Mouse (Mus musculus) lung, postnatal 25 days (tissue): ENCODE measurements at regions not wholly inside any gene's neighbourhood (a gene's known extent, or its start where the extent isn't known, plus 50 kb on each side); places are given as distances from the start of the nearest gene placed in this dataset.
"Not testable (repeated sequence)": the region's sequence is repeated elsewhere in the genome, so short reads cannot be mapped to it uniquely, and the experiment has no call there.

Source experiments
- DNase-seq: peaks from one replicate; pipeline ENCODE4 v3.0.0; 2022; ENCODE audit warnings: low spot score

DNA sequence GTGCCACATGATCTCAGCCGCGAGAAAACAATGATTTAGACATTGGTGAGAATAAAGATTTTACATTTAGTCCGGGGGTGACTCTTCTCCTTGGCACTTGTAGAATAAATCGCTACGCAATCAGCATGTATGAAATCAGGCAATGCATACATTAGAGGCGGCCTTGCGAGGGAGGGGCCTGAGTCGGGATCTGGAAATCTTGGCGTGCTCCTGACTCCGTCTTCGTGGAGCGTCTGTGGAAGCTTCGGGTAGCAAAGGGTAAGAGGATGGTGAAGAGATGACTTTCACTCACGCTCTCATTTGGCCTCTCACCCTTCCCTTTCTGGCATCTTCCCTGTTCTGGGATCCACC, 167.1 kb downstream of the Nkx6-1 start:
- no peak for DNase-seq

DNA sequence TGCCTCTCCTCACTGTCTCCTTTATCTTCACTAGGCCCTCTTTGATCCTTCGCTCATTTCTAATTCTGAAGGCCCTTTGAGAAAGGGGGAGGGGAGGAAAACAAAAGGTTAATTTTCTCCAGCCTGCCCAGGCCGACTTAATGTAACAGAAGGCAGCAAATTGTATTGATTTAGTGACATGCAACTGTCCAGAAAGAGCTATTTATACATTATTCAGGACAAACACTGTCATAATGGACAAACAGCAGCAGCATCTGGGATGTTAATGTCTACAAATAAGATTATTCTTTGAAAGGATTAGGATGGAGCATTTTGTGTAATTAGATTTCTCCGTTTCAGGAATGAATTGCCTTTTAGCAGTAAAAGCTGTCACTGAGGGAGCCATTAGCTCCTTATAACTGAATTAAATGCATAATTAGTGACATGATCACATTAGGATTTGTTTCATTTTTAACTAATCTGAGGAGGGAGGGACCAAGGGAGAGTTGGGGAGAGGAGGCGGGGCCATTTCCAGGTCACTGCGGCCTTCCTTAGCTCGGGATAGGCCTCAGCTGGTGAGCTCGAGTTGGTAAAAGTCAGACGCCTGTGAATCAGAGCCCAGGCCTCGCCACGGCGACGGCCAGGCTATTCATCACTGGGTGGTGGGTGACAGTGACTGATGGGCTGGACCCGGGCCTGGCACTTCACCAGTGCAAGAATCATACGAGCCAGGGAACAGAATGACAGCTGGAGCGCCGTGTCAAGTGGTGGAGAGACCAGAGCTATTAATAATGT, 167.7 kb downstream of the Nkx6-1 start:
- DNase-seq, result no peak

DNA sequence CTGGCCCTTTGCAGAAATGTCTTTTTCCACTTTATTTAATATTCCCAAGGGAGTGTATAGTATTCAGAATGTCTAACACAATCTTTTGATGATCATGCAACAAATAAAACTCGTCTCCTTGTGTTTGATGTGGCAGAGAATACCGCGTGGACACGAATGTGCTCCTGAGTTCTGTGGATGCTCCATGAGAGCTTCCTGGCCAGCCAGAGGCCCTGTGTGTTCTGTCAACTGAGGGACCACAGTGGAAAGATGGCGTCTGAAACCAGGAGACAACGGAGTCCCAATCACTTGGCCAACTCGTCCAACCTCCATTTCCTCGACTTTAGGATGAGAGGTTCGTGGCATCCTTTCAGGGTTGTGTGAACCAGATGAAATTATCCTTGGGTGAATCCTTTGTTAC, 168.6 kb downstream of the Nkx6-1 start:
- DNase-seq, result no peak

DNA sequence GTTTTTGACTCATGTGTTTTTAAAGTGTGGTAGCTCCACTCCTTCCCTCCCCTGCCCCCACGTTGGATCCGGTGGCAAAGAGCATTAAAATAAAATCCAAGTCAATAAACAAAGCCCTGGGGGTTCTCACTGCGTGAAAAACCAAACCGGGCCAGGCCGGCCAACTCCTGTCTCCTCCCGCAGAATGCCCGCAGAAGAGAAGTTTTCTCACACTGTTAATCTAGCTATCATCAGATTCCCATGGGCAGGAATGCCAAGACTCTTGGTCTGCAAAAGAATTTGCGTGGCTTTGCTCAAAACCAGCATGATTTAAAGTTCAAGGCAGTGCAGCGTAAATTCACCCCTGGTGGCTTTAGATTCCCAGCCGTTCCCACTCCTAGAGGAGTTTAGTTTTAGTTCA, 219.0 kb downstream of the Nkx6-1 start:
- no peak for DNase-seq

DNA sequence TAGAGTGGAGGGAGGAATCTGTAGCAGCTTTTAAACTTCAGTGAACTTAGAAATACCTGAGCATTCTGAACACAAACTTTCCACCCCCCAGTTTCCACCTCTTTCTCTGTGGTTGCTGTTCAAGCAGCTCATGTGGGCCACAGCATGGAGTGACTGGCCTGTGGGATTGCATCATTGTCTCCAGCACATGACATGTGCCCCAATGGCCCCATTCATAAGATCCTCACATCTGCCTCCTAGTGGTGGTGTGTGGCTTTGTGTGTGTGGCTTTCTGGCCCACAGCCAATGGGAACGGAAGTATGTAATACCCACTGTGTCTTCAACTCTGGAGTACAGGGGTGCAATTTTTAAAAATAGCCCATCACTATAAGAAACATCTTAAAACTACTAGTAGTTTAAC, 223.0 kb downstream of the Nkx6-1 start:
- no peak for DNase-seq

DNA sequence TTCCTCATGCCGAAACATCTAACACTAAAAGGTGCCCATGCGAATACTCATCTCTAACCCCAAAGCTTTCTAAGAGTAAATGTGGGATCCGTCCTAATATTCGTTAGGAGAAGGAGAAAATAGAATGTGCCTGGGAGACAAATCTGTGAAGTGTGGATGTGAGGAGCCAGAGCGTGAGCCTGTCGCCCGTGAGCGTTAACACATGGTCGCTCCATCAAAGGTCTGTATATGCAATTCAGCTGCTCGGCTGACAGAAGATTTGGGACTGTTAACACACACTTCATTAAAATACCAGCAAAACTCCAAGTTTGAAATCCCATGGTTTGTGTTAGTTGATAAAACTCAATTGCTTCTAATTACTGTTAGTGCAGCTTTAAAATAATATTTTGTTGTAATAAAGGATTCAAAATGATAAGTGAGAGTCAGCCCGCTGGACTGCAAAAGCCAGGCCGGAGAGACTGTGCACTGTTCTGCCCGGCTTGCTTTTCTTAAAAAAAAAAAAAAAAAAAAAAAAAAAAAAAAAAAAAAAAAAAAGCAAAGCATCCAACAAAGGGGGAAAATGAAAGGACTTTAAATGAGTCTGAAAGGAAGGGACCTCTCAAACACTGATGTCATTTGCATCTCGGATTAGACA, 227.0 kb downstream of the Nkx6-1 start:
- DNase-seq, result peak; percentile 19

DNA sequence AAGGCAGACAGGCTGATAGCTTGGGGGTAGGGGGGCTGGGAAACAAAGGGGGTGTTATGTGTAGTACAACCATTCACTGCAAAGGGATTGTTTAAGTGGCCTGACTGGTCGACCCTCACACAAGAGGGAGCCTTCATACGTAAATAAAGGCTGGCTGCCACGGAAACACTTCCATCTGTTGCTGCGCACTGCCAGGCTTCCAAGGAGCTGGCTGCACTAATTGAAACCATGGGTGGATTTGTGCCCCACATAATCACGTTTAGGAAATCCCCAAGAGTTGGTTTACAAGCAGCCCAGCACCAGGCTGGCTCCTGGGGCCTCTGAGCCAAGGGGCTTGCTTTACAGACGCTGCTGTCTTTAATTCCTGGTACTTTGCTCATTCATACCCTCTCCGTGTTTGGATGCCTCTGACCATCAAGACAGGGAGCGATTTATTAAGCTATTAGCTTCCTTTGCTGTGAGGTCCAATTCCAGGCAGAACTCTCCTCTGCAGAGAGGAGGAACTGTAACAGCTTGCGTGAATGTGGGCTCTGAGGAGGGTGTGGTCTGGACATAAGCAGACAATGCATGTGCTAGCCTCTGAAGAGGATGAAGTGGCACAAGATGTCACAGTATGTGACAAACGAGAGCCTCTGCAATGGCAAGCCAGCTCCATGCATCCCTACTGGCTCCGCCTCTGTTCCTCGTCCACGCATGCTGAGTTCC, 238.6 kb downstream of the Nkx6-1 start:
- DNase-seq, result no peak

DNA sequence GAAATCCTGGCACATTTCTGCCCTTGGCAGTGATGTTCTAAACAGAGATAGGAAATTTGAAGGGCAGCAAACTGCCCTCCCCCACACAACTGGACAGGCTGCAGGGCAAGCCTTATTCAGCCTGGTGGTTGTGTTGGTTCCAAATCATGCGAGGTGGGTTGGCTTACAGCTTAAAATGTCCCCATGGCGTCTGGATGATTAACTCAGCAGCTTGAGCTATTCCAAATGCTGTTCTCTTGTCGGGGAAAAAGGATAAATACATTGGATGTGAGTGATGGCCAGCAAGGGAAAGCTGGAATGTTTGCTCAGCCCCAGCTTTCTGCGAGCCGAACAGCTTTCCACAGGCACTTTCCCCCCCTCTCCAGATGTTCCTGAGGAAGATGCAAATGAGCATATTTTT, 280.5 kb downstream of the Nkx6-1 start:
- DNase-seq, result no peak

DNA sequence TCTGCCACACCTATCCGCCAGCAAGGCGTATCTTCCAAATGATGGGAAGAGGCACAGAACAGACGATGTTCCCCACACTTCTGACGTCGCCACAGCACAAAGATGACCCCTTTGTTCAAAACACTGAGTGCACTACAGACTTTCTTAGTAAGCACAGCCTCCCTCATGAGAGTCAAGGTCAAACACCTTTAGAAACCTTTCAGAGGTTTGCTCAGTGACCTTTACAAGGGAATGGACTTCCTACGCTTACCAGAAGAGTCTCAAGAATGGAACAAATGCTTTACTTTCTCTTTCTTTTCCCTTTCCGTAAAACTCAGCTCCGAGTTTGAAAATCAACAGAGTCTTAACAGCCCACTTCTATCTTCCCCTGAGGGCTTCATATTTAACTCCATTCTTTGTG, 283.4 kb downstream of the Nkx6-1 start:
- no peak for DNase-seq

DNA sequence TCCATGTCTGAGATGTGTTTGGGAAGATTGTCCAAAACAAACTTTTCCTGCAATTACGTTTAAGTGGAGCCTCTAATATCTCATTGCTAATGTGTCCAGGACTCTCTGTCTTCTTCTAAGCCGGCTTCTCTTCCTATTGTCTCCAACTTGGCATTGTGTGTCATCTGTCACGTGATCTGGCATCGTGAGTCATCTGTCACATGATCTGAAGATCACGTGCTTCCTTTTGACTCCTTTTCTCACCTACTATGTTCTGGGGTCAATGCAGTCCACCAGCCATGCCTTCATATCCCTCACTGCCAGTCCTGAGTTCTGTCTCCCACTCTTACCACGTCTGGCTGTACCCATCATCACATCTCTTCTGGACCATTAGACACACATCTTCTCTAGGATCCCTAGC, 288.1 kb downstream of the Nkx6-1 start:
- no peak for DNase-seq

DNA sequence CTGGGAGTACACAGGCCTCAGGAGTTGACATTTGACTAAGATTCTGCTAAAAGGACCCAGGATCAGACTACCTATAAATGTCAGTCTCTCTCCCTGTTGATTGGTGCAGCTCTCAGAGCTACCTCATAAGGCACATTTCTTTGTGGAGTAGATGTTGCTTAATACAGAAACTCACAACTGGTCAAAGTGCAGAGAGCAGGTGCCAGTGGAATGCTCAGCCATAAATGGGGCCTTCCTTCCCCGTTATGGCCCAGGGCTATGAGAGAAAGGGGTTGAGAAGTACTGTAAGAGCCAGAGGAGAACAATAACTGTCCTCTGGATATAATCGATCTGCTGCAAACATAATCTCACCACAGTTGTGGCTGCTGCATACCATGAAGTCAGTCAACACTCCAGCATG, 290.7 kb downstream of the Nkx6-1 start:
- DNase-seq, result no peak

DNA sequence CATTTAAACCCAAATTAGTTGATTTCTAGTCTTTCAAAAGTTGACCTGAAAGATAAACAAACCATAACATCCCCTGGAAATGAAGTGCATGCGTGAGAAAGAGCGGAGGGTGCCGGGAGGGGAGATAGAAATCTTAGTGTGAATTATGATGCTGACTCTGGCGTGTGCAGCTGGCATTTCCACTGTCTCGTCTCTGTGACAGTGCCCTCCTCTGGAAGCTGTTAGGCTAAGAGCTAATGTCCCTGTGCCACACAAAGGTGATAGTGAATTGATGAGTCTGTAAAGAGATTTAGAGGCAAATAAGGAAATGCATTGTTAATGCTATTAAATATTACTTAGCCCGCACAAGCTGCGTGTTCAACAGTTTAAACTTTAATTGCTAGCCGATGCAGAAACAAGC, 292.6 kb downstream of the Nkx6-1 start:
- no peak for DNase-seq

DNA sequence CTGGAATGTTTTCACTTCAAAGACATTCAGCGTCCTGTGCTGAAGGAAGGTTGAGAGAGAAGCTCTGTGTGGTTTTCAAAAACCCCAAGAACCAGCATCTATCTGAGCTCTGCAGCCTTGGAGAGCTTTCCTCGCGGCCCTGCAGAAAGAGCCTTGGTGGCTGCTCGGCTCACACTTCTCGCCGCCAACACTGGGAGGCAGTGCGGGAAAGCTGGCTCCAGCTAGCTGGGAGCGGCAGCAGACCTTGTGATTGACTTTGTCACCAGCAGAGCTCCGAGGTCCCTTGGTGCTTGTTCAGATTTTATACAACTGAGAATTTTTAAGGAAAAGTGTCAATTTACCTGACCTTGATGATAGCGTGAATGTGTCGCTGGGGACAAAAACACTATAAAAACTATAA, 299.4 kb downstream of the Nkx6-1 start:
- peak; percentile 10 for DNase-seq

DNA sequence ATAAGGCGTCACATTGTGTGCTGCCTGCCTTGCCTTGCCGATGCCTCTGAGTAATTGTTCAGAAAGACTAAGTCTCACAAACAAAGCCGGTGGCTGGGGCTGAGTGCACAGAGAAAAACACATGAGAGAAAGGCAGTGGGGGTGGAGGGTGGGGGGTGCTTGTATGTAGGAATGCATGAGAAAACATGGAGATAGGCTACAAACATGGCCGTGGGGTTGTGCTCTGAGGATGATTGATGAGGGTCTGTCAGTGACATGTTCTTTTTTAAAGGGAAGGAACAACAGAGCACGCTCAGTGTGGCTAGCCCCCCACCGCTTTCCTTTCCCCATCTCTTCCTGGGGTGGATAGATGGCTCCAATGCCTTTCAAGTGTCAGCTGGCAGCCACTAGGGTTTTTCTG, 304.8 kb downstream of the Nkx6-1 start:
- DNase-seq, result no peak

DNA sequence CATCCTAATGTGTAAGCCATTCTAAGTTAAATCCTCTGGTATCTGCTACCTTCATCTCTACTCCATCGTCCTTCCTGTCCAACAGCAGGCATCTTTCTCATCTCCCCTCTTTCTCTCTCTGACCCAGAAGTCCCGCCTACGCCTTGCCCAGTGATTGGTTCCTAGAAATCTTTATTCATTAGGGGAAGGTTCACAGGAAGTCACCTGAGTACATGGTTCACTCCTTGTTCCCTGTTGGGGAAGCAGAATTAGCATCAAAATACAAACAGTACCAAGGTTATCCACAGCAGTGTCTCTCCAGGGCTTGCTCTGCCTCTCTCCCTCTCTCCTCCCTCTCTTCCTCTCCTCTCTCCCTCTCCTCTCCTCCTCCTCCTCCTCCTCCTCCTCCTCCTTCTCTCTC, 319.4 kb downstream of the Nkx6-1 start:
- no peak for DNase-seq

DNA sequence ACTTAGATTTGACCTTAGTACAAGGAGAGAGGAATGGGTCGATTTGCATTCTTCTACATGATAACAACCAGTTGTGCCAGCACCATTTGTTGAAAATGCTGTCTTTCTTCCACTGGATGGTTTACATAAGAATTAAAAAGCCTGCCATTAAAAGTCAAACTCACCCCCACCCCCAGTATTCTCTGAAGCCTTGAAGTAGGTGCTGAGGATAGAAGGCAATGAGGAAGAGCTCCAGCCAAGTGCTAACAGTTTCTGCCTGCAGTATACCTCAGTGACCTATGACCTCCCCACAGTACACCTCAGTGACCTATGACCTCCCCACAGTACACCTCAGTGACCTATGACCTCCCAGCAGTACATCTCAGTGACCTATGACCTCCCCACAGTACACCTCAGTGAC, 328.4 kb downstream of the Nkx6-1 start:
- DNase-seq, result not testable (repeated sequence)

DNA sequence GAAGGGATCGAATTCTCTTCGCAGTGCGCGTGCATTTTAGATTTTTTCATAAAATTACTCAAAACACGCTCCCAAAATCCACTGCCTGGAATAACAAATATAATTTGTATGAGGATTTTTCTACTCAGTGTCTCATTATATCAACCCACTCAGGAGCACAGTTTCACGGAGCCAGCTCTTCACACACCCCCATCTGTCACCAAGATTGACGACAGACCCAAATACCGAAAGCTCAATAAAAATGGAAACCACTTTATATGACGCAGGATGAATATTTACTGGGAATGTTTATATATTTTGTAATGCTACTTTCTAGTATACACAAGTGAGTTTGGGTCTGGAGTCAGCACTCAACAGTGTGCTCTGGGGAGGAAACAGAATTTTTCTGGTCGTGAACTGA, 333.0 kb downstream of the Nkx6-1 start:
- no peak for DNase-seq

DNA sequence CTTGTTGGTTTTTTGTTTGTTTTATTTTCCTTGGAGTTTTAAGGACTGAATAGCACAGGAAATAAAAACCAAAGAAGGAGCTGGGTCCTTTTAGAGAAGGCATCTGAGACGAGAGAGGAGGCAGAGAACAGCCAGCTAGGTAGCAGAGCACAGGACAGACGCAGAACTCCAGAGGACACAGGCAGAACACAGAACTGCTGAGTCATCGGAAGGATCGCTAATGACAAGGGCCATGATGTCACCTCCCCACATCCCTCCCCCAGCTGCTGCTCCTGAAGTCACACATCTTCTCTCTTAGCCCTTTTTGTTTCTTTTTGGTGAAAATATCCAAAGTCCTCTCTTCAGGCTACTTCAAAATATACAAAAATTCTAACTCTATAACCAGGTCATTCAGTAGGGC, 338.7 kb downstream of the Nkx6-1 start:
- no peak for DNase-seq

DNA sequence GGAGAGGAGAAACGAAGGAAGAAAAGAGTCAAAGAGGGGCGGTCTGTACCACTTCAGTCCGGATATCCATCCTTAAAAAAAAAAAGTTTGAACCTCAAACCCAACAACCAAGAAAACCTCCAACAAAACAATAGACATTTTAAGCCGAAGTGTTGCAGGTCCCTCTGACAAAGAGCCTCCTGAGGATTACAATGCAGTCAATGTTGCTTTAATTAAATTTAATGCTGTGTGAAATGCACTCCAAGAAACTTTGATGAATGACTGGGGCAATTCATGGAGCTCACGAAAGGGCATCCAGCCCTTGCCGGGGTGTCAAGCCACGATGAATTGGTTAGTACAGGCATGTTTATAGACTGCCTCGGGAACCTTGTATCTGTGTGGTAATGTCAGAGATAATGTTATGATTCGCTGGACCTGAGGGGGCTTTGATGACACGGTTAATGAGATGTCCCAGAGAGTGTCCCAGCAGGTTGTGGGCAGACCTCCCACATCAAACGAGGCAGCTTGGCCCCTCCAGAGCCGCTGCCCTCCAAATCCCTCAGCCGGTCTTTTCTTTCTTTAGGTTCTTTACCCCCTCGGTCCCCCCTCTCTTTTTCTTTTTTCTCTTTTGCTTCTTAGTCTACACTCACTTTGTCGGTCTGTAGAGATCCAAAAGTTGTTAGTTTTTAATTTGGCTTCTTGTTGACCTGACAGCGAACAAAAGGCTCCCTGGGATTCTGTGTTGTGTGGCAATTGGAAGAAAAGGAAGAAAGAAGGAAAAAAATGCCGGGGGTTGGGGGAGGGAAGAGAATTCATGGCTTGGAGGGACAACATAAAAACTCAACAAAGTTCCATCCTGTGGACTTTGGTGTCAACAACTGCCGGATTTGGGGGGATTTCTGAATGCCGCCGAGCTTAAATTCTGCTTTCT, 341.5 kb downstream of the Nkx6-1 start:
- no peak for DNase-seq

DNA sequence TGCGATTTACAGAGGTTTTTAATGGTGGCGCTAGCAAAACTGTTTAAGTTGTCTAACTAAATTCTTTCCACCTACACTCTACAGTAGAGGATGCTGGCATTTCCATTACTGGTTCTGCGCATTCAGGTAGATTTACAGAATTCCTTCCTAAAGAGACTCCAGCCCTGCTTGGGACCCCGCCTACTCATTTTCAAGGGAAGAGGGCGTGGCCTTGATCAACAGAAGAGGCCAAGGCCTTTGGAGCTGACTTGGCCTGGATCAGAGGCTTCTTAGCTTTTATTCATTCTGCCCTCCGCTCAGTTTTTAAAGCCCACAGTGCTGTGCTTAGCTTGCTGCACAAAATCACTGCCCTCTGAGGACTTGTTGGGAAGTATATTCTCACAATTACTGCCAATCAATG, 364.8 kb downstream of the Nkx6-1 start:
- DNase-seq, result no peak

DNA sequence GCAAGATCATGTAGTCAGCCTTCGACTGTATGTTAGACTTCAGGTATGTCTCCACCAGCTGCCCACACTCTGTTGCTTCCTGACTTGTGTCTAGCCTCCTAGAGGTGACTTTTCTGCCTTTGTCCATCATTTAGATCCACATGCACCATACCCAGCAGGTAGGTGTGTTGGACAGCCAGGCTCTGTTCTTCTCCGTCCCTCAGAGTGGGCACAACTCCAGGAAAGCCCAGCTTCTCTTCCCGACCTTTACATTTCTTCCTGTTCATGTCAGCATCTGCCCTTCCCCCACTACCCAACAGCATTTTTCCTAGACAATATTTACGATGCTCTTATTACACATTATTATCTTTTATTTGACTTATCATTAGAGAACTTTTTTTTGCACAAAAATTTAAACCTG, 366.4 kb downstream of the Nkx6-1 start:
- no peak for DNase-seq

DNA sequence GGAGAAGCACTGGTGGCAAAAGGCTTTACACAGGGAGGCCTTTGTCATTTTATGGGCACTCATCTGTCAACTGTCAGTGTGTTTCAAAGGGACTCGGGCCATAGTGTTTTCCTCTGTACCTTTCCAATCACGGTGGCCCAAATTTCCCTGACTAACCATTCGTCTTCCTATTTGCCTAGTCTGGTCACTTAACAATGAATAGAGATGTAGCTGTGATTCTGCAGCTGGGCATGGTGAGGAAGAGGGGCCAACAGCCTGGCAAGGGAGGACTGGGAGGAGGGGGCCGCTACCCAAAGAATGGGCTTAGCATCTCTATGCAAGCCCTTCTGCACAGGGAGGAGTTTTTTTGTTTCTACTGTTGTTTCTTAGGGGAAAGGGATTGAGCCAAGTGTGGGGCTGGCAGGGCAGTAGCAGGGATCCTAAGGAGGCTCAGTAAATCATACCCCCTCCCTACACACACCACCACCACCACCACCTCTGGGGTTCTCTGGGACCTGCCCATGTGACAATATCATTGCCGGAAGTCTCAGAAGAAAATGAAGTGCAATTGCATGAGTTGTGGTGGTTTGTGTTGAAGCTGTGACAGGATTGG, 367.2 kb downstream of the Nkx6-1 start:
- no peak for DNase-seq
